Mouse (Mus musculus): Measurements from ENCODE around the gene Olfr629. TPM values are rescaled to one million over a fixed set of nuclear protein-coding genes. Genes with fewer than 3 reads are reported as not detected.
"Not testable (repeated sequence)": the region's sequence is repeated elsewhere in the genome, so short reads cannot be mapped to it uniquely, and the experiment has no call there.

Gene Olfr629
- total RNA-seq (2021), result not detected

- intact Hi-C loops (cut with DNase I), result no loop called here
These were observed at the start of gene Olfr629 for GRCm38 (mm10) chr7:103744843-103745242. Gene Olfr629, minus strand, starts transcription at chr7:103744943.

DNA sequence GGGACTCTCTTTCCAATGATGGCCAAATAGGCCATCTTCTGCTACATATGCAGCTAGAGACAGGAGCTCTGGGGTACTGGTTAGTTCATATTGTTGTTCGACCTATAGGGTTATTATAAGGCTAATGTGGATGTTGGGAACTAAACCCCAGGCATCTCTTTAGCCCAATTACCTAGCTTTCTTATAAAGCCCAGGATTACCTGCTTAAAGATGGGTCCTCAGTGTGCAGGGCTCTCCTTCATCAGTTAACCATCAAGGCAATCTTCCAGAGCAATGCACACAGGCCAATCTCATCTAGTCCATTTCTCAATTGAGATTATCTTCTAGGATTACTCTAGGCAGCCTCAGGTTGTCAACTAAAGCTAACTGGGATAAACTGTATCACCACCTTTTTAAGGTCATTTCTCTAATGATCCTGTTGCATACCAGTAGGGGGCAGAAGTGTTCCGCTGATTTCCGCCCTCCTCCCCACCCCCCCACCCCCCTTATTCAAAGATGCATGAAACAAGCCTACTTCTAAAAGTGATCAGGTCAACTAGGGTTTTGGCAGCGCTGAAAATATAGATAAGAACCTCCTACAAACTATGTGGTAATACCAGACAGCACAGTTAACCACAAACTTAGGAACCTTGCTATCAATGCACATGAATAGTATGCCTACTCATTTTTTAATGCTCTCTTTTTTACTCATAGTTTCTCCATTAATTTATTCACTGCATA, 48.1 kb upstream of the Olfr629 start:
- no peak for DNase-seq (ENCODE audit: low spot score in 2 of 2)
- intact Hi-C loops (cut with DNase I), result no loop called here

More at GRCm38 (mm10) chr7:103744843-103745242, at the start of gene Olfr629:
- no peak for DNase-seq (ENCODE audit: low spot score in 2 of 2)

- no peak for DNase-seq (ENCODE audit: low spot score in 2 of 2)
- intact Hi-C loops (cut with DNase I), result no loop called here
These were observed 47.0 kb upstream of the Olfr629 start, which contains the start of gene Olfr67 for GRCm38 (mm10) chr7:103791721-103792120. Gene Olfr67, minus strand, starts transcription at chr7:103791821.

DNA sequence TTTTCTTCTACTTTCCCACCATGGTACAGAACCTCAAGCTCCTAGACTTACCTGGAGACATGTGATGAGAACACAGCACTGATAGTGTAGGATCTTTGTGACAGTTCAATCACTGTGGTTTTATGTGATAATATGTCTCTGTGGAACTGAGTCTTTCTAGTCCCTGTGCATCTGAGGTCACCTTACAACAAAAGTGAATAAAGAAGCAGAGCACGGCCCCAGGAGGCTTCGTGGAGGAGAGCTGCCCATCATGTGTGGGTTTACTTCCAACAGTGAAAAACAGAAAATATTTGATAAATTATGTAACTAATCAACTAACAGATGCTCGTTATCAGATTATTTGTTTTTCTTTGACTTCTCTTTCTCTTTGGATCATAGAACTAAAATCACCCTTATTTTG, 34.9 kb upstream of the Olfr629 start, which contains the start of gene Olfr68:
Olfr68 (minus strand) TSS at position 101 of the 400 bp plus-strand sequence.
- no peak for DNase-seq (ENCODE audit: low spot score in 2 of 2)
- intact Hi-C loops (cut with DNase I), result no loop called here

DNA sequence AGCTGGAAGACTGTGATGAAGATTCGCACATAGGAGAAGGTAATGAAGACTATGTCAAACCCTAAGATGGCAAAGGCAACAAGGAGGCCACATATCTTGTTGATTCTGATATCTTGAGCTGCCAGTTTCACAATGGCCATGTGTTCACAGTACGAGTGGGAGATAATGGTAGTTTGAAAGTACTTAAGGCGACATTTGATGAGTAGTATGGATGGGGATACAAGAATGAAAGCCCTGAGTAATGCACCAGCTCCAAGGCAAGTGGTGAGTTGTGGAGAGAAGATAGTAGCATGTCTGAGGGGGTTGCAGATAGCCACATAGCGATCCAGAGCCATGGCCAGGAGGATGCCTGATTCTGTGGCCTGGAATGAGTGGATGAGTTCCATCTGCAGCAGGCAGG, 32.9 kb upstream of the Olfr629 start:
- intact Hi-C loops (cut with DNase I); DNase-seq (ENCODE audit: low spot score in 2 of 2): not testable (repeated sequence)

DNA sequence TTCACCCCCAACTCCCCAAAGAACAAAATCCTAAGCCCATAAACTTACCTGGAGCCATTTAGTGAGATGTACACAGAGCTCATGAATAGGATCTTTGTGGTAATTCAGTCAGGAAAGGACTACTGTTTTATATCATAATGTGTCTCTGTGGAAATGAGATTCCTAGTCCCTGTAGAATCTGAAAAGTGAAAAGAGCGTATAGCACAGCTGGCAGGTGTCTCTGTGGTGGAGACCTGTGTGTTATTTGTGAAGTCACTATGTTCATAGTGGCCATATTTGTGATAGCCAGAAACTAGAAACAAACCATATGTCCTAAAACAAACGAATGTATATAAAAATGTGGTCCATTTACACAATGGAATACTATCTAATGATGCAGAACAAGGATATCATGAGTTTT, 26.8 kb upstream of the Olfr629 start, which contains the start of gene Olfr69:
Olfr69 (minus strand) TSS at position 101 of the 400 bp plus-strand sequence.
- intact Hi-C loops (cut with DNase I), result no loop called here
- DNase-seq (ENCODE audit: low spot score in 2 of 2), result no peak

DNA sequence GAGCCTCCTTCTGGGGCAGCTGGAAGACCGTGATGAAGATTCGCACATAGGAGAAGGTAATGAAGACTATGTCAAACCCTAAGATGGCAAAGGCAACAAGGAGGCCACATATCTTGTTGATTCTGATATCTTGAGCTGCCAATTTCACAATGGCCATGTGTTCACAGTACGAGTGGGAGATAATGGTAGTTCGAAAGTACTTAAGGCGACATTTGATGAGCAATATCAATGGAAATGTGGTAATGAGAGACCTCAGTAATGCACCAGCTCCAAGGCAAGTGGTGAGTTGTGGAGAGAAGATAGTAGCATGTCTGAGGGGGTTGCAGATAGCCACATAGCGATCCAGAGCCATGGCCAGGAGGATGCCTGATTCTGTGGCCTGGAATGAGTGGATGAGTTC, 22.9 kb upstream of the Olfr629 start:
- DNase-seq (ENCODE audit: low spot score in 2 of 2); intact Hi-C loops (cut with DNase I): not testable (repeated sequence)

- intact Hi-C loops (cut with DNase I); DNase-seq (ENCODE audit: low spot score in 2 of 2): not testable (repeated sequence)
These were observed 17.5 kb upstream of the Olfr629 start for GRCm38 (mm10) chr7:103762212-103762611.

DNA sequence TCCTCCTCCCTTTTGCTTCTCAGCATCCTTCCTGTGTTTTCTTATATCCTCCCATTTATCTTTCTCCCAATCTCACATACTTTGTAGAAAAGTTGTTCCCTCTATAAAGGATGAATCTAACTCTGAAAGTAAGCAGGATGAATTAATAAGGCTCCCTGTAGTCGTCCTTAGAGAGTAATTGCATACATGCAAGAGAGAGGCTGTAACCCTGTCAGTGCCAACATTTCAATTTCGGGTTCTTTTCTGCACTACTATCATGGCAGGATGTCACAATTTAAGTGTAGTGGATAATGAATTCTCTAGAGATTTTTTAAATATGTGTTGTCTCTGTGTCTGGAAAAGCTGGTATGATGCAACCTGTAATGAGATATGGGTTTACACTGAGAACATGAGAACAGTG, 12.5 kb upstream of the Olfr629 start, which contains the start of gene Olfr630:
Olfr630 (minus strand) TSS at position 101 of the 400 bp plus-strand sequence.
- intact Hi-C loops (cut with DNase I), result no loop called here
- DNase-seq (ENCODE audit: low spot score in 2 of 2), result no peak

- DNase-seq (ENCODE audit: low spot score in 2 of 2), result no peak
- intact Hi-C loops (cut with DNase I), result no loop called here
These were observed 14.7 kb downstream of the Olfr629 start, which contains the start of gene Olfr628 for GRCm38 (mm10) chr7:103730074-103730473. Gene Olfr628, plus strand, starts transcription at chr7:103730374.

DNA sequence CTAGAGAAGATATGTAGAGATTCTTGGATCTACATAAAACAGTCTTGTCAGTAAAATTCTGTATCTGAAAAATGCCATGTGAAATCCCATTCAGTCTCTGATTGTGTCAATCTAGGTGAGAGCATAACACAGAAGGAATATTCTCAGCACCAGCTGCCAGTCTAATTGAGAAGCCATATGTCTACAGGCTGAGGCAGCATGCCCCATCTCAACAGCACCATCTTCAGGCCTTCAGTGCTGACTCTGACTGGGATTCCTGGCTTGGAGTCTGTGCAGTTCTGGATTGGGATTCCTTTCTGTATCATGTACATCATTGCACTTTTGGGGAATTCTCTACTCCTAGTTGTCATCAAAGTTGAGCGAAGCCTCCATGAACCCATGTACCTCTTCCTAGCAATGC, 28.3 kb downstream of the Olfr629 start:
- DNase-seq (ENCODE audit: low spot score in 2 of 2); intact Hi-C loops (cut with DNase I): not testable (repeated sequence)

- no peak for DNase-seq (ENCODE audit: low spot score in 2 of 2)
- intact Hi-C loops (cut with DNase I), result no loop called here
These were observed 30.4 kb downstream of the Olfr629 start, which contains the start of gene Olfr243 for GRCm38 (mm10) chr7:103714371-103714770. Gene Olfr243, plus strand, starts transcription at chr7:103714671.

- intact Hi-C loops (cut with DNase I), result no loop called here
- DNase-seq (ENCODE audit: low spot score in 2 of 2), result no peak
These were observed 32.7 kb downstream of the Olfr629 start for GRCm38 (mm10) chr7:103712024-103712423.

GRCm38 (mm10) chr7:103699469-103699868, 45.3 kb downstream of the Olfr629 start:
- intact Hi-C loops (cut with DNase I), result no loop called here
- no peak for DNase-seq (ENCODE audit: low spot score in 2 of 2)

Other genes starting within 250 kb of the Olfr629 start
- not detected for gene Olfr609, start 246.9 kb downstream of the Olfr629 start, total RNA-seq (2021)
- gene Olfr610, start 232.8 kb downstream of the Olfr629 start, total RNA-seq (2021), result not detected
- not detected for gene Olfr611, start 224.1 kb downstream of the Olfr629 start, total RNA-seq (2021)
- not detected for gene Olfr612, start 202.2 kb downstream of the Olfr629 start, total RNA-seq (2021)
- gene Olfr613, start 196.9 kb downstream of the Olfr629 start, total RNA-seq (2021), result not detected
- gene Olfr615, start 188.9 kb downstream of the Olfr629 start, total RNA-seq (2021), result not detected
- gene Olfr616, start 175.8 kb downstream of the Olfr629 start, total RNA-seq (2021), result not detected
- gene Olfr617, start 171.9 kb downstream of the Olfr629 start, total RNA-seq (2021), result not detected
- not detected for gene Olfr618, start 154.8 kb downstream of the Olfr629 start, total RNA-seq (2021)
- not detected for gene Olfr619, start 144.4 kb downstream of the Olfr629 start, total RNA-seq (2021)
- not detected for gene Olfr620, start 132.4 kb downstream of the Olfr629 start, total RNA-seq (2021)
- gene Olfr622, start 102.2 kb downstream of the Olfr629 start, total RNA-seq (2021), result not detected
- gene Olfr623, start 81.2 kb downstream of the Olfr629 start, total RNA-seq (2021), result not detected
- under 1 TPM in 1 of 2 experiments, not detected in 1; 0.07 TPM for gene Olfr624, start 73.8 kb downstream of the Olfr629 start, total RNA-seq (2021)
- gene Olfr625-ps1, start 62.2 kb downstream of the Olfr629 start, total RNA-seq (2021), result not detected
- not detected for gene Olfr243, start 30.3 kb downstream of the Olfr629 start, total RNA-seq (2021)
- not detected for gene Olfr628, start 14.6 kb downstream of the Olfr629 start, total RNA-seq (2021)
- not detected for gene Olfr630, start 12.4 kb upstream of the Olfr629 start, total RNA-seq (2021)
- not detected for gene Olfr69, start 26.7 kb upstream of the Olfr629 start, total RNA-seq (2021)
- gene Olfr68, start 34.8 kb upstream of the Olfr629 start, total RNA-seq (2021), result not detected
- not detected for gene Olfr67, start 46.9 kb upstream of the Olfr629 start, total RNA-seq (2021)
- gene Hbb-bt, start 69.1 kb upstream of the Olfr629 start, total RNA-seq (2021), result 10 to 100 TPM; 49.8 to 50.7 TPM
- gene Hbb-bs, start 83.2 kb upstream of the Olfr629 start, total RNA-seq (2021), result 100 to 1,000 TPM; 365 to 420 TPM
- gene Hbb-bh2, start 95.6 kb upstream of the Olfr629 start, total RNA-seq (2021), result not detected
- gene Hbb-bh1, start 98.2 kb upstream of the Olfr629 start, total RNA-seq (2021), result not detected
- gene Hbb-y, start 108.3 kb upstream of the Olfr629 start, total RNA-seq (2021), result not detected
- gene Olfr66, start 141.3 kb upstream of the Olfr629 start, total RNA-seq (2021), result not detected
- not detected for gene Olfr64, start 149.5 kb upstream of the Olfr629 start, total RNA-seq (2021)
- gene Olfr65, start 158.5 kb upstream of the Olfr629 start, total RNA-seq (2021), result not detected
- not detected for gene Olfr631, start 183.9 kb upstream of the Olfr629 start, total RNA-seq (2021)
- gene Olfr632, start 189.4 kb upstream of the Olfr629 start, total RNA-seq (2021), result under 1 TPM in 1 of 2 experiments, not detected in 1; 0.25 TPM
- not detected for gene Olfr633, start 199.5 kb upstream of the Olfr629 start, total RNA-seq (2021)
- gene Olfr635, start 226.2 kb upstream of the Olfr629 start, total RNA-seq (2021), result under 1 TPM; 0.02 to 0.07 TPM

Measured in left cerebral cortex, postnatal 36 days (tissue).